Mouse (Mus musculus) small intestine, adult 2 months (tissue): ENCODE results near the gene Cavin3.

Experiments used
- CTCF ChIP-seq: fragments of 200-500 bp; IDR thresholded peaks from 2 replicates; pipeline ENCODE4 v1.5.1; 2012; ENCODE audit warnings: low read depth, mild to moderate bottlenecking, control low read depth, inconsistent platforms, low read length, moderate library complexity, mixed read lengths; ENCODE audit not compliant: insufficient replicate concordance, insufficient read length; ENCODE audit errors: extremely low read depth
- POLR2A ChIP-seq: fragments of 200-500 bp; IDR thresholded peaks from 2 replicates; pipeline ENCODE4 v1.6.1; 2012; ENCODE audit warnings: low read depth, mild to moderate bottlenecking, control low read depth, inconsistent platforms, low read length, moderate library complexity

GRCm38 (mm10) chr7:105528094-105528493, 46.0 kb upstream of the Cavin3 start:
- TF ChIP-seq CTCF, result no peak
- no peak for TF ChIP-seq POLR2A
